Mouse (Mus musculus) adrenal gland, postnatal 4 days (tissue): ENCODE data around the gene Tgfb2. TPM values are rescaled to one million over a fixed set of nuclear protein-coding genes. Genes with fewer than 3 reads are reported as not detected.

Source experiments
- DNase-seq, 2 experiments: peaks; one replicate each; pipeline ENCODE4 v3.0.0; 2021 to 2022; ENCODE audit warnings: low spot score in 2 of 2, mixed read lengths in 2 of 2
- total RNA-seq, 2 experiments: library from RNA; stranded (reverse); gene quantifications; 2 replicates each; pipeline ENCODE4 v1.2.3; 2021

The Tgfb2 gene
- total RNA-seq, 2 experiments from 2014 or later, result 7.3 to 7.9 TPM

- DNase-seq, result no peak
Observed at GRCm38 (mm10) chr1:186587065-186587804, 118.6 kb downstream of the Tgfb2 start.

GRCm38 (mm10) chr1:186585571-186586164 lies 120.1 kb downstream of the Tgfb2 start:
- no peak for DNase-seq

GRCm38 (mm10) chr1:186583933-186584332 lies 121.9 kb downstream of the Tgfb2 start:
- DNase-seq, result no peak

- DNase-seq, result no peak
Observed at GRCm38 (mm10) chr1:186582113-186582512, 123.7 kb downstream of the Tgfb2 start.

DNA sequence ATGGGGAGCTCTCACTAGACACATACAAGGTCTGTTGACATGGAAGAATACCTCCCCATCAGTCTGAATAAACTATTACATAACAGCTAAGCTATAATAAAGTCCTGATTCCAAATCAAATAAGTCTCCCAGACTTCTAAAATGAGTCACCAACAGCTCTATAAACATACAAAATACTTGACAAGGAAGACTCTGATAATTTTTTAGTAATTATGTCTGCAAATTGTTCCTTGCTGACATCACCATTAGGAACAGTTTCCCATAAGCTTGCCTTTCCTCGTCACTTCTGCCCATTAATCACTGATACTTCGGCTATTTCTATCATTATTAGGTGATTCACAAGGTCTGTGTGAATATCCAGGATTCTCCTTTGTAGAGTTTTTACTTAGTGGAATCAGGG lies 124.1 kb downstream of the Tgfb2 start:
- no peak for DNase-seq

GRCm38 (mm10) chr1:186581114-186581513 lies 124.7 kb downstream of the Tgfb2 start:
- no peak for DNase-seq

DNA sequence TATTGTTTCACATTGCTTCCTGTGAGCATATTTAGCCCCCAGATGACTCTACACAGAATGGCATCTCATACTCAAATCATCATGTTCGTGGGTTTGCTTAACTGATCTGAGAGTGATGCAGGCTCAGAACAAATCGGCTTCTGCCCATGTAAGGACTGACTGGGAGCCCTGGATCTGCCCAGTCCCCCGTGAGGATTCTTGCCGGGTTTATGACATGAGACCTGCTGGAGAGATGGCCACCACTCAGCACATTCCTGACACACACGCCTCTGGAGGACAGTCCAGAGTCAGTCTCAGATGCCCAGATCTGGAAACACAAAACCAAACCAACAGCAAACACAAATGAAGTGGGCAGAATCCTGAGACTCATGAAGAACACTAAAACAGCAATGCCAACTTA lies 128.5 kb downstream of the Tgfb2 start:
- no peak for DNase-seq

GRCm38 (mm10) chr1:186575629-186576028 lies 130.2 kb downstream of the Tgfb2 start:
- DNase-seq, result no peak

GRCm38 (mm10) chr1:186575074-186575473 lies 130.7 kb downstream of the Tgfb2 start:
- DNase-seq, result no peak

Other genes starting within 250 kb of the Tgfb2 start
- 10 to 100 TPM; 33.0 to 34.6 TPM for gene Rrp15, start 43.4 kb upstream of the Tgfb2 start, total RNA-seq